Mouse (Mus musculus): ENCODE data around the gene Mri1.
A peak's percentile ranks its signal among the peaks of the same experiment; 100 is the strongest.
"Not testable (repeated sequence)": the region's sequence is repeated elsewhere in the genome, so short reads cannot be mapped to it uniquely, and the experiment has no call there.

Gene Mri1

DNA sequence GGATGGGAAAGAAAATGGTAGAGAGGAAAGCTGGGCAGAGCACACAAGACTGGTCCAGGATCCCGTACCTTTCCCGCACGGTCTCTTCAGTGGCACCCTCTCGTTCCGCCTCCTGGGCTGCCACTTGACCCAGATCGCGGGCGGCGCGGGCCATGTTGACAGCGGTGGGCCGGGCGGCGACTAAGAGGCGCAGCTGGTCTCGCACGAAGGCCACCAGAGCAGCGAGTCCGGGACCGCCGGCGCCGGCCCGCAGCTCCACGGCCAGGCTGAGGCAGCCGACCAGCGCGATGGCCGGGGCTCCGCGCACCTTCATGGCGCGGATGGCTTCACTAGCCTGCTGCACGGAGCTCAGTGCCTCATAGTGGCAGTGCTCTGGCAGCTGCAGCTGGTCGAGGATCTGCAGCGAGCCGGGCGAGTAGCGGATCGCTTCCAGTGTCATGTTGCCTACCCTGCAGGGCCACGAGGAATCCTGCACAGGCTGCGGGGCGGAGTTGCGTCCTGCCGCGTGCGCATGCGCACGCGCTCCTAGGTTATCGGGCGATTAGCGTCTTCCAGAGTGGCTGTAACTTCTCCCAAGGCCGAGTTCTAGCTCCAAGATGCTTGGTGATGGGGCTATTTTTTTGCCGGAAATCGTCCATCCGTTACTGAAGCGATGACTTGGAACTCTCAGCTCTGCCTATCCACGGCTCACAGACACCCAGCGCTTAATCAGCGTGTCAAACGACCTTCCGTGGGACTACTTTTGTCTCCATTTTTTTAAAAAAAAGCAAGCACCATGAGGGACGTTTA, at the start of gene Mri1:
TSS of gene Mri1 (minus strand) at position 505 of the 789 bp plus-strand sequence.
- peak; percentile 76 for DNase-seq

DNA sequence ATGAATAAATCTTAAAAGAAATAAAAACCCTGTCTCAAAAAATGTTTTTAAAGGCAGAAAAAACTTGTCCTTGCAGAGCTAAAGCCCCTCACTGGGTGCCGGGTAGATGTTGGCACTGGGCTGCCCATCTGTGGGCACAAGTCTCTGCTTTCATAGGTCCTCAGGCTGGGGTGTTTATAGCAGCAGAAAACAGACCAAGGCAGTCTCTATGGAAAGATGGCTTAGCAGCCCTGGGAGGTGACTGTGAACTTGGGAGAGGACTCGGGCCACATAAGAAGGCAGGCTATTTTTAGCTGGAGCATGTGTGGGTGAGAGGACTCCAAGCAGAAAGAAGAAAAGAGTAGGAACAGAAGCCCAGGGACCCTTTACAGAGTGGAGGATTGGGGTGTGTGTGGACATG, 46.8 kb upstream of the Mri1 start:
- DNase-seq: no peak

- DNase-seq: no peak
Observed at GRCm38 (mm10) chr8:84297029-84297785, 40.1 kb upstream of the Mri1 start.

DNA sequence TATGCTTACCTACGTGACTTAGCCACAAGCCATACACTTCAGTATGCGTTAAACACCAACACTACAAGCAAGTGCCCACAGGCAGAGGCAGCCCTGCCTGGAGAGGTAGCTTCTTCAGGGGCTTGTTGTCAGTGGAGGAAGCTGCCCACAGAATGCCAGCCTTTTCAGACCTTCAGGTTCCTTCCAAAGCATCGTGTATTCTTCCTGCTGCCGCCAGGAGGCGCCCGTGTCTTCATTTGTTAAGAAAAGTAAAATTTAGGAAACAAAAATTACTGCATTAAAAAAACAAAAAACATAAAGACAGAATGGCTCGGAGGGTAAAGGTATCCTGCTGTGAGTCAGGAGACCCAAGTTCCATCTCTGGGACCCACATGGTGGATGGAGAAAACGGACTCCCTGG, 34.6 kb upstream of the Mri1 start:
- DNase-seq: peak; percentile 45

DNA sequence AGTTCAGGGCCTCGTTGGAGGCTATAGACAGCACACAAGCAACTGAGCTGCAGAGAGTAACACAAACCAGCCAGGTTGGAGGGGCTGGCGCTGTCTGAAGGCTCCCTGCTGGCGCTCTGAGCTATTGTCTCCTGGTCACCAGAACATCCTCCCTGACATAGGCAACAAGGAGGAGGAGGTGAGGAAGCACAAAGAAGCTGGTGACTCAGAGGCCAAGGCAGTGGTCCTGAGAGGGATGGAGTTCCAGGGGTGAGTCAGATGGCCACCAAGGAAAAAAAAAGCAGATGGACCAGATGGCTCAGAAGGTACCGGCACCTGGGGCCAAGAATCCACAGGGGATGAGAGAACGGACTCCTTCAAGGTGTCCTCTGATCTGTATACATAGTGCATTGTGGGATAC, 34.0 kb upstream of the Mri1 start:
- DNase-seq: no peak

- DNase-seq: no peak
Observed at GRCm38 (mm10) chr8:84288892-84289291, 31.8 kb upstream of the Mri1 start.

DNA sequence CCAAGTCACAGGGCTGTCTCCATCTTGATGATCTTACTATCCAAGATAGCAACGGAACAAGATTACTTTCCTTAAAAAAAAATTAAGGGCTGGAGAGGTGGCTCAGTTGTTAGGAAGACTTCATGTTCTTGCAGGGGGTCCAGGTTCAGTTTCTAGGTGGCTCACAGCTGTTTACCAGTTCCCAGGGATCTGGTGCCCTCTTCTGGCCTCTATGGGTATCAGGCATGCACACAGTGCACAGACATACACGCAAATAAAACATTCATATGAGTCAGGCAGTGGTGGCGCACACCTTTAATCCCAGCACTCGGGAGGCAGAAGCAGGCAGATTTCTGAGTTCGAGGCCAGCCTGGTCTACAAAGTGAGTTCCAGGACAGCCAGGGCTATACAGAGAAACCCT, 28.5 kb upstream of the Mri1 start:
- DNase-seq: not testable (repeated sequence)

DNA sequence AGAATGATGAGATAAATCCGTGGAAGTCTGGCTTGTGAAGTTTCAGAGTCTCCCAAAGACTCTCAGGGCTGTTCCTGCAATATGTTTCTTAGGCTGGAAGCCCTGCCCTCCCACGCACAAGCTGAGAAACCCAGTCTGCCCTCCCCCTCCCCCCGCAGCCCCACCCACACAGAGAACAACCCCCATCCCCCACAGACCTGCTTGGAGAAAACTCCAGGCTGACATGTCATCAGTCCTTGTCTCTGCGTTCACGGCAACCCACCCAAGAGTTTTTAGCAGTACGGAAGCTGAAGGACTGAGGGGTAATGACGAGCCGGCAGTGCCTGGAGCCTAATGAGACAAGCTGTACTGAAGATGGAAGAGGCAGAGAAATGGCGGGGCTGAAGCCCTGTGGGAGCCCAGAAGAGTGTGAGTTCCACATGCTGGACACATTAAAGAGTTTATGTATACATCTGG, 27.5 kb upstream of the Mri1 start:
- DNase-seq: no peak

DNA sequence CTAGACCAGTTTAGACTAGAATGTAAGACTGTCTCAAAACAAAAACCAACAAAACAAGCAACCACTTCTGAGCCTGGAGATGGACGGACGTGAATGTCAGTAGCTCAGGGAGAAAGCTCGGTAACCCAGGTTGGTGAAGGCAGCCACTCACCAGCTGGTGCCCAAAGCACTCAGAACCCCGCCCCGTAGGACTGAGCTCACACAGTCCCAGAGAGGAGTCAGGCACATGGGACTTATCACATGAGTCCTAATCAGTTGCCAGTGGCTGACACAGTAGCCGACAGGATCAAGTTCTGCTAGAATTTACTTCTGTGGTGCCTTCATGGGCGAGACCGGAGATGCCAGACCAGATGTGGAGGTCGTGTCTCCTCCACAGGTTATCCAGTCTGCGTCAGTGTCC, 23.7 kb upstream of the Mri1 start:
- no peak for DNase-seq

DNA sequence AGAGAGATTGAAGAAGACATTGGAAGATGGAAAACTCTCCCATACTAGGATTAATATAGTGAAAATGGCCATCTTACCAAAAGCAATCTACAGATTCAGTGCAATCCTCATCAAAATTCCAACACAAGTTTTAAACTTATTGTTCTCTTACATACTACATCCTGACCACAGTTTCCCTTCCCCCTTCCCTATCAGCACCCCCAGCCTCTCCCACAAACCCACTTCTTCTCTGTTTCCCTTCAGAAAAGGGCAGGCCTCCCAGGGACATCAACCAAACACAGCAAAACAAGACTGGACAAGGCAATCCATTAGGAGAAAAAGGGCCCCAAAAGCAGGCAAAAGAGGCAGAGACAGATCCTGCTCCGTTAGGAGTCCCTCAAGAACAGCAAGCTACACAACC, 19.3 kb upstream of the Mri1 start:
- no peak for DNase-seq

DNA sequence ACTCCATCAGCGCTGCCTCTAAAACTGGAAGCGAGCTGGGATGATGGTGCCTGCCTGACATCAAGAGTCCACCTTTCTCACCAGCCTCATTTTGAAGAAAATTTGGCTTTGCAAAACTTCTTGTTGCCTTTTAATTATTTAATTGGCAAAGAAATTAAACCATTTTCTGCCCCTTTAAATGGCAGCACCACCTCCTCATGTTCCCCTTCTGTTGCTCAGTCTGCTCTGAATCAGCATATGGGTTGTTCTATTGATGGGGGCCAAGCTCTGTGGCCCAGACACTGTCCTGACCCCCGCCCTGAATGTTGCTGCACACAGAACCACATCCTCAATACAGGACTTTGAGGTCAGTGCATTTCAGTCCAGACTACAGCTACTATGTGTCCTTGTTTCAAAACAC, 16.8 kb upstream of the Mri1 start:
- no peak for DNase-seq

- DNase-seq: no peak
Observed at GRCm38 (mm10) chr8:84272302-84272701, 15.2 kb upstream of the Mri1 start.

DNA sequence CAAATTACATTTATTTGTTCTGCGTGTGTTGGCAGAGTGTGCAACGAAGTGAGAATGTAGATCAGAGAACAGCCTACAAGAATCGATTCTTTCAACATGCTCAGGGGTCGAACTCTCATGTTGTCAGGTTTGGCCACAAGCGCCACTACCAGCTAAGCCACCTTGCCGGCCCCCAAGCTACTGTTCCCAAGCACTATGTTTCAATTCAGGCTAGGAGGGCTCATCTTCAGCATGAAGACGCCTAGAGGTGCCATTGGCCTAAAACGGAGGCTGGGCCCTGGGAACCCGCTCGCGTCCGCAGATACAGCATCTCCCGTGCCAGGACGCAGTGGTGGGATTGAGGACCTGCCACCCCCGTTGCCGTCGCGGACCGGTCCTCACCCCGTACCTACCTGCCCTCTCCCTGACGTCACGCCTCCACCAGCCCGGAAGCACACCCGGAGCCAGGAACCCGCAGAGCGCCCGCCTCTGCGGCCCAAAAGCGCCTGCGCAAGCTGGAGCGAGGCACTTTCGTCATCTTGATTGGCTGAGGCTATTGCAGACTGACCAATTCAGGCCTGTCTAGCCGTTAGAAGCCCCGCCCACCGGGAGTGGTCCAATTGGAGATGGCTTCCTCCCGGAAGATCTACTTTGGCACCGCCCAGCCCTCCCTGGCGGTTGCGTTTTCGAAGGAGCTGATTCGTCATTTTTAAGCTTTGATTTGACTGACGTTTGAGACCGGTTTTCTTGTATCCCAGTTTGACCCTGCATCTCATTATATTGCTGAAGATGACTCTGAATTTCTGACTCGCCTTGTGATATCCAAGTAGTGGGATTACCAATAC, 13.0 kb upstream of the Mri1 start, which contains the start of gene Ccdc130:
TSS of gene Ccdc130 (minus strand) at position 431 of the 824 bp plus-strand sequence.
- peak; percentile 100 for DNase-seq

DNA sequence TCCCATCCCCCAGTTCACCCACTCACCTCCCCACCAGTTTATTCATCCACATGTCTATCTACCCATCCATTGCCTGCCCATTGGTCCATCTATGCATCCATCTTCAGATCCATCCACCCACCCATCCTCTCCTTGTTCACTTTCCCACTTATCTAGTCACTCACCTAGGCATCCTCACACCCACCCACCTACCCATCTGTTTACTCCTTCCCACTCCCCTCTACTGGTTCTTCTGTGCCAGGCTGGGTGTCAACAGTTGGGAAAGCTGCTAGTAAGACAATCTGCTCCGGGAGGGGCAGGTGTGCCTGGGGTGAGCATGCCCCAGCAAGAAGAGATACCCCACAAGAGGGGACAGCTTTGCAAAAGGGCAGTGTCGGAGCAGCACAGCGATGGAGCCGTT, 4.0 kb upstream of the Mri1 start:
- DNase-seq: no peak

DNA sequence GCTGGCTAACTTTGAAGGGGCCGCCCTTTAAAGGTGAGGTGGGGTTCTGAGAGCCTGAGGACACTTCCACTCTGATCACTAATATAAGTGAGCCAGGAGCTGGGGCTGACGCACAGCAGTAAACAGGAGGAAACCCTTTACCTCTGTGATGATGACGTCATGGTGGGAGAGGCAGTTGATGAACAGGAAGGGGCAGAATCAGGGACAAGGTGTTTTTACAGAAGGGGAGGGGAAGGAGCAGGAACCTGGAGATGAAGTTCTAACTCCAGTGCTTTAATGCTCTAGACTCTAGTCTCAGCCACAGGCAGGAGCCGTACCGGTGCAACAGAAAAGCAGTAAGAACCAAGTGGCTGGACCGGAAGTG, 686 bp downstream of the Mri1 start:
- DNase-seq: no peak

- DNase-seq: no peak
Observed at GRCm38 (mm10) chr8:84255858-84256257, 1.3 kb downstream of the Mri1 start.

GRCm38 (mm10) chr8:84249257-84250170, 7.6 kb downstream of the Mri1 start, which contains the start of gene D8Ertd738e:
TSS of gene D8Ertd738e (minus strand) at chr8:84249719.
- DNase-seq: peak; percentile 86

DNA sequence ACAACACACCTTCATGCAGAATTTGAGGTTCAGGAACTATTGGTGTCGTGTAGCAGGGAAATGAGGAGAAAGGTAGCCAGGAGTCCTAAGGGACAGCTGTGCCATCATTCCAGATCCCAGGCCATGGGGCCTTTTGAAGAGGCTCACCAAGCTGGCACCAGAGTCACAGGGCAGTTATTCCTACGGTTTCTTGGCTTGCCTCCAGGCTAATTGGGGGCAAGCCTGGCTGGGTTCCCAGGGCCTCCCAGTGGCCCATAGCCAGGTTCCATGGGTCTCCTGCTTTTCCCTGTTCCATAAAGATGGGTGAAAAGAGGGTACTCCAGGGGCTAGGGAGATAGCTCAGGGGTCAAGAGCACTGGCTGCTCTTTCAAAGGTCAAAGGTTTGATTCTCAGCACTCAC, 15.3 kb downstream of the Mri1 start:
- DNase-seq: no peak

DNA sequence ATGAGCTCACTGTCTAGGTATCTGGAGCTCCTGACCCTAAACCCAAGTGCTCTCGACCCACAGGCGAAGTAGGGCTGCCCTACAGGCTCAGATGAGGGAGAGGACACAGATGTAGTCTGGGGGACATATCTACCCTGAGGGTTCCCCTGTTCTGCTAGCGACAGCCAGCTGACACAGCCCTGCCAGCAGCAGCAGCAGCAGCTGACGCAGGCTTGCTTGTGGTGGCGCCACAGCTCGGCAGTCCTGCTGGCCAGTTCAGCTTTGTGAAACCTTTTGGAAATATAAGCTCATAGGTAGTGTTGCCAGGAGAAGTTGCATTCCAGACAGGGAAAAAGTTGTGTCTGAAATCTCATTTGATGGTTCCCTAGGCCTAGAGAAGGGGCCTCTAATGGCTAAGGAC, 16.0 kb downstream of the Mri1 start:
- no peak for DNase-seq

DNA sequence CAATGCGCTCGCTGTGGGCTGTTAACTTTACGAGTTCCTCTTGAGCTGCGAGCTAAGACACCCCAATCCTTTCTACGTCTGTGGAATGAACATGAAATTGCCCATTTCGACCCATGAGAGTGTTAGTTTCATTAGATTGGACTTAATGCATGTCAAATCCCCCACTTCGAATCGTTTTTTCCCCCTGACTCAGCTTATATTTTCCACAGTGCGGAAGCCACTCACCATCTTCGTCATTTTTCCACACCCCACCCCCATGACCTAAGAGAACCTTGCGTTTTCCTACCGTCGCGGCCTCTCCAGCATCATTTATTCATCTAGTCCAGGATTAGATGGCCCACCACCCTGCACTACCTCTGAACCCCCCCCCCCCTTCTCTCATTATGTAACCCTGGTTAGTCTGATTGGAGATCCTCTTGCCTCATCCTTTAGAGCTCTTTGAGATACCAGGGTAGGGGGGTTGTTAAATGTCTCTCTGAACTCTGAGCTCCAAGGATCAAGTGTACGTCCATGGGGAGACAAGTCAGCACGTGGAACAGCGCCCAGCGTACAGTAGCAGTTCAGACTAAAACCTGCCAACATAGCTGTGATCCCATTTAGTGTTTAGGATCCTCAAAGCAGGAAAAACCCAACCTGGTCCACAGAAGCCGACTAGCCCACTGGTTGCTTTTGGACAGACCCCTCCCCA, 19.4 kb downstream of the Mri1 start:
- no peak for DNase-seq

DNA sequence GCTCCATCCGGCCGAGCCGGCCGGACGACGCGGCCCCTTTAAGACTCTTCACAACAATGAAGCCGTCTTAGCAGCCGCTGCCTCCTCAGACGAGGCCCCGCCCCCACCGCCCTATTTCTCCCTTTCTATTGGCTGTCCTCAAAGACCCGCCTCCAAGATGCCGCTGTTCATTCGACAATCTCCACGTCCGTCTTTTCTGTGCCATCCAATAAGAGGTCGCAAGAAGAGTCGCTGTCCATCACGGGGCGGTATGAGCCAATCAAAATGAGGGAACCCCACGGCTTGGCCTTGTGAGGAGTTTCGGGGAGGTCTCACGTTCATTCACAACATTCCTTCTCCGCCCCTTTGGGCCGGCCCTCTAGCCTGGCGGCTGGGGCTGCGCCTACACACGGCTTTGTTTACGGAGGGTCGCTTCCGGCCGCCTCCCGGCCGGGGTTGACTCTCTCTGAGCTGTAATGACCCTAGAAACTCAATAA, 20.1 kb downstream of the Mri1 start, which contains the start of gene Zswim4:
TSS of gene Zswim4 (minus strand) at position 58 of the 476 bp plus-strand sequence.
- DNase-seq: peak; percentile 97
